Mouse (Mus musculus) liver, postnatal 0 days (tissue): Measurements from ENCODE around the gene Gtf3c5.

Experiments used
- CTCF ChIP-seq: sonication (generic); IDR thresholded peaks from 2 replicates; pipeline ENCODE4 v1.5.1; 2016; ENCODE audit warnings: antibody characterized with exemption, low read depth
- EP300 ChIP-seq: IDR thresholded peaks from 2 replicates; pipeline ENCODE4 v1.6.1; 2016; ENCODE audit warnings: antibody characterized with exemption, low read depth, mild to moderate bottlenecking

- TF ChIP-seq CTCF = no peak
- TF ChIP-seq EP300 = peak; percentile 52; the same call in 1 of the 2 replicates
Observed at GRCm38 (mm10) chr2:28525219-28525942, 58.2 kb downstream of the Gtf3c5 start.
